Comparison of ENCODE assay signal across 16 mouse cellular contexts in the genomic region with DNA sequence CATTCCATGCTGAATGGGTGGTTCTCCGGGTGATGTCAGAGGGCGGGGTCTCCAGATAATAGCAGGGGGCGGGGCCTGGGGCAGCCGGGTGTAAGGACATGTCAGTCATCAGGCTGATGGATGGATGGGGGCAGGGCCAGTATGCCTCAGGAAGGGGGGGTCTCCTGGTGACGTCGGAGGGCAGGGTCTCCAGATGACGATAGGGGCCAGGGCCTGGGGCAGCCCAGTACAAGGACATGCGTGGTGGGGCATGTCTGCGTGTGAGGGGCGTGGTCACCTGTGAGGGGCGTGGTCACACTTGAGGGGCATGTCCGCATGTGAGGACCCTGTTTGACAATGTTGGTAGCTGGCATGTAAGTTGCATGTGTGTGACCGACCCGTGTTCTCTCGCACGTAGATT. TPM values are rescaled to one million over a fixed set of nuclear protein-coding genes. Genes with fewer than 3 reads are reported as not detected.
DNase-seq lines count a peak whose midpoint lies in the region; ATAC-seq lines count a peak whose summit lies in the region.
"Had no signal": no experiment of that assay in that cellular context is flagged by ENCODE, and none has a peak within 500 bp of the region (broad histone marks: within the 10 kb centered on the region; RNA-seq: fewer than 3 reads in every experiment).

No protein-coding gene starts in this region.

- no peak overlapping the region for H3K27ac ChIP-seq in hindbrain, embryonic 15.5 days (replicated peaks)
- no peak overlapping the region for H3K27ac ChIP-seq in hindbrain, embryonic 10.5 days
- no peak overlapping the region for H3K27ac ChIP-seq in midbrain, embryonic 11.5 days (ENCODE audit: low read depth, low read length)
- H3K27ac ChIP-seq in midbrain, embryonic 10.5 days (replicated peaks): no peak overlapping the region
- no peak overlapping the region for H3K27ac ChIP-seq in stomach, embryonic 14.5 days (ENCODE audit: low read length)
- H3K27ac ChIP-seq: left cerebral cortex, adult 2 months; liver, embryonic 13.5 days; macrophage had no signal

- peak; percentile 1 for DNase-seq in CD4-positive, CD25-positive, alpha-beta regulatory T cell, adult 2 months (ENCODE audit: low read depth, low spot score)
- no peak for DNase-seq in hindbrain, embryonic 10.5 days (ENCODE audit: low spot score)
- DNase-seq in midbrain, embryonic 11.5 days (ENCODE audit: low spot score, missing footprints): no peak
- DNase-seq in midbrain, embryonic 10.5 days (ENCODE audit: low spot score): no peak
- DNase-seq in left cerebral cortex, postnatal 36 days (ENCODE audit: low spot score in 2 of 2): no peak
- DNase-seq: cerebellum, adult 8-10 months; heart, adult 18-20 months; liver, embryonic 13.5 days had no signal

- no peaks in the 10 kb centered on the region for H3K4me1 ChIP-seq in hindbrain, embryonic 15.5 days (replicated peaks)
- H3K4me1 ChIP-seq in hindbrain, embryonic 10.5 days (replicated peaks): no peaks in the 10 kb centered on the region
- no peaks in the 10 kb centered on the region for H3K4me1 ChIP-seq in midbrain, embryonic 11.5 days (ENCODE audit: control insufficient read depth, insufficient read depth, low read length)
- no peaks in the 10 kb centered on the region for H3K4me1 ChIP-seq in midbrain, embryonic 10.5 days
- no peaks in the 10 kb centered on the region for H3K4me1 ChIP-seq in stomach, embryonic 14.5 days (ENCODE audit: control insufficient read depth, insufficient read depth, low read length)
- H3K4me1 ChIP-seq: liver, embryonic 13.5 days had no signal

- WGBS in hindbrain, embryonic 15.5 days: 94% methylated on average over 16 of the region's 16 CpGs
- WGBS in hindbrain, embryonic 10.5 days: 94% methylated on average over 16 of the region's 16 CpGs
- 93% methylated on average over 16 of the region's 16 CpGs for WGBS in midbrain, embryonic 11.5 days
- WGBS in midbrain, embryonic 10.5 days: 91% methylated on average over 16 of the region's 16 CpGs
- 92% methylated on average over 16 of the region's 16 CpGs for WGBS in stomach, embryonic 14.5 days

- no peak overlapping the region for H3K4me3 ChIP-seq in hindbrain, embryonic 15.5 days
- no peak overlapping the region for H3K4me3 ChIP-seq in hindbrain, embryonic 10.5 days
- H3K4me3 ChIP-seq in midbrain, embryonic 11.5 days (ENCODE audit: low read depth, low read length): no peak overlapping the region
- no peak overlapping the region for H3K4me3 ChIP-seq in midbrain, embryonic 10.5 days
- no peak overlapping the region for H3K4me3 ChIP-seq in stomach, embryonic 14.5 days (ENCODE audit: low read depth, low read length)
- H3K4me3 ChIP-seq: left cerebral cortex, adult 2 months; liver, embryonic 13.5 days had no signal

- H3K9ac ChIP-seq in hindbrain, embryonic 15.5 days: no peak overlapping the region
- no peak overlapping the region for H3K9ac ChIP-seq in midbrain, embryonic 11.5 days (ENCODE audit: low read length)
- no peak overlapping the region for H3K9ac ChIP-seq in stomach, embryonic 14.5 days (replicated peaks; ENCODE audit: low read depth, low read length)
- H3K9ac ChIP-seq: liver, embryonic 13.5 days had no signal

- H3K27me3 ChIP-seq in hindbrain, embryonic 15.5 days: no peaks in the 10 kb centered on the region
- no peaks in the 10 kb centered on the region for H3K27me3 ChIP-seq in hindbrain, embryonic 10.5 days (ENCODE audit: insufficient read depth, poor library complexity, severe bottlenecking)
- H3K27me3 ChIP-seq in midbrain, embryonic 11.5 days (ENCODE audit: control insufficient read depth, insufficient read depth, low read length): no peaks in the 10 kb centered on the region
- H3K27me3 ChIP-seq in midbrain, embryonic 10.5 days (ENCODE audit: low read depth, poor library complexity, severe bottlenecking): no peaks in the 10 kb centered on the region
- H3K27me3 ChIP-seq in stomach, embryonic 14.5 days (ENCODE audit: control insufficient read depth, insufficient read depth, low read length): no peaks in the 10 kb centered on the region
- H3K27me3 ChIP-seq: liver, embryonic 13.5 days had no signal

- no peak overlapping the region for H3K4me2 ChIP-seq in hindbrain, embryonic 15.5 days
- no peak overlapping the region for H3K4me2 ChIP-seq in midbrain, embryonic 11.5 days
- H3K4me2 ChIP-seq in stomach, embryonic 14.5 days (replicated peaks; ENCODE audit: low read depth, low read length): no peak overlapping the region
- H3K4me2 ChIP-seq: liver, embryonic 13.5 days had no signal

- no peaks in the 10 kb centered on the region for H3K36me3 ChIP-seq in hindbrain, embryonic 15.5 days
- no peaks in the 10 kb centered on the region for H3K36me3 ChIP-seq in hindbrain, embryonic 10.5 days
- H3K36me3 ChIP-seq in midbrain, embryonic 11.5 days (ENCODE audit: control insufficient read depth, insufficient read depth, low read length): no peaks in the 10 kb centered on the region
- H3K36me3 ChIP-seq in midbrain, embryonic 10.5 days: no peaks in the 10 kb centered on the region
- no peaks in the 10 kb centered on the region for H3K36me3 ChIP-seq in stomach, embryonic 14.5 days (ENCODE audit: control insufficient read depth, insufficient read depth, low read length)
- H3K36me3 ChIP-seq: liver, embryonic 13.5 days had no signal

- intact Hi-C loops in left cerebral cortex, postnatal 36 days (cut with DNase I): no loop called here

- ATAC-seq in CD4-positive, CD25-positive, alpha-beta regulatory T cell, adult 4 months: no peak
- 0 out of 2 replicates have a peak, but pooled peaks have one; percentile 6 for ATAC-seq in hindbrain, embryonic 15.5 days (ENCODE audit: low FRiP score, low read depth)
- peak; percentile 44 for ATAC-seq in midbrain, embryonic 11.5 days (ENCODE audit: low FRiP score)
- ATAC-seq in stomach, embryonic 14.5 days (ENCODE audit: insufficient number of reproducible peaks, insufficient read depth, low FRiP score, low read depth): 0 out of 2 replicates have a peak, but pooled peaks have one; percentile 23

- H3K9me3 ChIP-seq in hindbrain, embryonic 15.5 days: no peaks in the 10 kb centered on the region
- peaks cover 24% of the 10 kb centered on the region for H3K9me3 ChIP-seq in hindbrain, embryonic 10.5 days
- peaks cover 7% of the 10 kb centered on the region; the same call in 1 of the 2 replicates for H3K9me3 ChIP-seq in midbrain, embryonic 11.5 days (ENCODE audit: control insufficient read depth, low read length)
- peaks cover 28% of the 10 kb centered on the region for H3K9me3 ChIP-seq in midbrain, embryonic 10.5 days (replicated peaks)
- H3K9me3 ChIP-seq in stomach, embryonic 14.5 days (ENCODE audit: control insufficient read depth, low read depth, low read length): peaks cover 11% of the 10 kb centered on the region; the same call in 1 of the 2 replicates

RNA-seq across cellular contexts. Expression of gene Vmn2r89, which starts 17.1 kb away (rescaled TPM):
- polyA plus RNA-seq in CD4-positive, CD25-positive, alpha-beta regulatory T cell, adult 4 months (2017; shearing (Covaris generic)): under 1 TPM in 1 of 2 experiments, not detected in 1; 0.05 TPM
- polyA plus RNA-seq in hindbrain, embryonic 15.5 days (2015; fragmentation: Nextera tagmentation; extraction: Ambion mirVana): not detected in 2 replicates
- polyA plus RNA-seq in hindbrain, embryonic 10.5 days (2016; fragmentation: Nextera tagmentation; extraction: Ambion mirVana): not detected in 2 replicates
- polyA plus RNA-seq in midbrain, embryonic 11.5 days (2014; fragmentation: Nextera tagmentation; extraction: Ambion mirVana): not detected in 2 replicates
- polyA plus RNA-seq in midbrain, embryonic 10.5 days (2016; fragmentation: Nextera tagmentation; extraction: Ambion mirVana): not detected in 2 replicates
- not detected in 2 replicates for polyA plus RNA-seq in stomach, embryonic 14.5 days (2014; fragmentation: Nextera tagmentation; extraction: Ambion mirVana)
- not detected for total RNA-seq in left cerebral cortex, postnatal 36 days (2021)
- total RNA-seq: heart, adult 18-20 months; left cerebral cortex, adult 2 months had no signal
- polyA plus RNA-seq: large intestine, adult 2 months; liver, embryonic 13.5 days; macrophage; spleen, adult 2 months; thymus, postnatal 0 days had no signal

RNA-seq across cellular contexts. Expression of gene Vmn2r88, which starts 23.9 kb away (rescaled TPM):
- polyA plus RNA-seq in CD4-positive, CD25-positive, alpha-beta regulatory T cell, adult 4 months (2017; shearing (Covaris generic)): not detected
- polyA plus RNA-seq in hindbrain, embryonic 15.5 days (2015; fragmentation: Nextera tagmentation; extraction: Ambion mirVana): not detected in 2 replicates
- not detected in 2 replicates for polyA plus RNA-seq in hindbrain, embryonic 10.5 days (2016; fragmentation: Nextera tagmentation; extraction: Ambion mirVana)
- not detected in 2 replicates for polyA plus RNA-seq in midbrain, embryonic 11.5 days (2014; fragmentation: Nextera tagmentation; extraction: Ambion mirVana)
- polyA plus RNA-seq in midbrain, embryonic 10.5 days (2016; fragmentation: Nextera tagmentation; extraction: Ambion mirVana): not detected in 2 replicates
- not detected in 2 replicates for polyA plus RNA-seq in stomach, embryonic 14.5 days (2014; fragmentation: Nextera tagmentation; extraction: Ambion mirVana)
- not detected for total RNA-seq in left cerebral cortex, postnatal 36 days (2021)
- total RNA-seq: heart, adult 18-20 months; left cerebral cortex, adult 2 months had no signal
- polyA plus RNA-seq: large intestine, adult 2 months; liver, embryonic 13.5 days; macrophage; spleen, adult 2 months; thymus, postnatal 0 days had no signal
